Mouse (Mus musculus) embryonic fibroblast, embryonic 13.5 days (primary cell): ENCODE measurements around the gene Hibadh.

Experiments
- CTCF ChIP-seq: IDR thresholded peaks from 2 replicates; pipeline ENCODE4 v1.5.1; 2011; ENCODE audit warnings: mild to moderate bottlenecking, control low read depth, low read length, moderate library complexity, borderline replicate concordance; ENCODE audit not compliant: insufficient read depth
- POLR2A ChIP-seq: IDR thresholded peaks from 2 replicates; pipeline ENCODE4 v1.6.1; 2011; ENCODE audit warnings: low read depth, mild to moderate bottlenecking, control low read depth, low read length, moderate library complexity

DNA sequence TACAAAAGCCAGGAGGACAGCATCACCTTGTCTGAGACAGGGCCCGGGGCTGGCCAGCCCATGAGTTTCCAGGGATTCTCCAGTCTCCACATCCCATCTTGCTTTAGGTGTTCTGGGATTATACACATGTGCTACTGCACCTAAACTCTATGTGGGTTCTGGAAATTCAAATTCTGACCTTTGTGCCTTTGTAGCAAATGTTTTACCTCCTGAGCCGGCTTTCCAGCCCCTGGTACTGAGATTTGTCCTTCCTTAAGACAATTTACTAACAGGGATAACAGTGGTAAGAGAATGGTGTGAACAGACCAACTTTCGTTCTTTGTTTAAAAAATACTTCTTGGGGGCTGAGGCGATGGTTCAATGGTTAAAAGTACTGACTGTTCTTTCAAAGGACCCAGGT lies 32.1 kb downstream of the Hibadh start:
- TF ChIP-seq CTCF = no peak
- TF ChIP-seq POLR2A = no peak
